Mouse (Mus musculus) heart, postnatal 14 days (tissue): ENCODE measurements around the gene Asic2. TPM values are rescaled to one million over a fixed set of nuclear protein-coding genes. Genes with fewer than 3 reads are reported as not detected.
"Not testable (repeated sequence)": the region's sequence is repeated elsewhere in the genome, so short reads cannot be mapped to it uniquely, and the experiment has no call there.

ENCODE experiments used
- DNase-seq, 2 experiments: peaks; one replicate each; pipeline ENCODE4 v3.0.0; 2021 to 2022
- intact Hi-C: fragments of 180-260 bp; cut with DNase I; formaldehyde crosslinking; loops from one replicate; pipeline ENCODE4 v1.15.1; 2025
- total RNA-seq, 2 experiments: library from RNA; stranded (reverse); gene quantifications; 2 replicates each; pipeline ENCODE4 v1.2.3; 2021

The Asic2 gene
- total RNA-seq, 2 experiments from 2014 or later: not detected

DNA sequence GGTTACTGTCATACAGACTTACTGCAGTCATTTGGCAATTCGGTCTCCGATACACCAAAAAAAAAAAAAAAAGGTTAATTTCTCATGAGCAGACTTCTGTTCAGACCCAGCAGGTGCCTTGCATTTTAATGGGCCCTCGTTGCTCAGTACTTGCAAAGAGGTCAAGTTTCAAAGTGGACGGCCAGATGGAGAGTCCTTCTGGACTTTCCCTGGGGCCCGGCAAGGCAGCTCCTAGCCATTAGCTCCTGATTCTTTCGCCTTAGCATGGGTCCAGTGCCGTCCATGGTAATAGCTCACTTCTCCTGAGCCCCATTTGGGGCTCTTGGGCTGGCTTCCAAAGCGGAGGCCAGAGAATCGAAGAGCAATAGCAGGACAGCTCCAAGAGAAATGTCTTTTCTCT, 575.4 kb downstream of the Asic2 start:
- intact Hi-C loops: no loop called here
- DNase-seq: no peak

DNA sequence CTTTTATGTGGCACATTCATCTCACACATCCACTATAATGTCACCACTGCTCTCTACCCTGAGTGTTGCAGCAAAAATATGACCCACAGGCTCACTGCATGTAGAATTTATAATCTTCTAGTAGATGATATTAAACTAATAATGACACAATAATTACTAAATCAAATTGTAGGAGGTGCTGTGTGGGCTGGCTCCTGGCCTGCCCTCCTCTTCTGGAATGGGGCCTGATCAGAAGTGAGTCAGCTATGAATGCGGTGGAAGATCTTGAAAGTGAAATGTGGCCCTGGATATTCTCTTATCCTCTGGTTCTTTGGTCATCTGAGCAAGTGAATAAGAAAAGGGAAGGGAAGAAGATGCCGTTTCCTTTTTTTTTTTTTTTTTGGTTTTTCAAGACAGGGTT, 582.1 kb downstream of the Asic2 start:
- DNase-seq: no peak
- intact Hi-C loops: no loop called here

DNA sequence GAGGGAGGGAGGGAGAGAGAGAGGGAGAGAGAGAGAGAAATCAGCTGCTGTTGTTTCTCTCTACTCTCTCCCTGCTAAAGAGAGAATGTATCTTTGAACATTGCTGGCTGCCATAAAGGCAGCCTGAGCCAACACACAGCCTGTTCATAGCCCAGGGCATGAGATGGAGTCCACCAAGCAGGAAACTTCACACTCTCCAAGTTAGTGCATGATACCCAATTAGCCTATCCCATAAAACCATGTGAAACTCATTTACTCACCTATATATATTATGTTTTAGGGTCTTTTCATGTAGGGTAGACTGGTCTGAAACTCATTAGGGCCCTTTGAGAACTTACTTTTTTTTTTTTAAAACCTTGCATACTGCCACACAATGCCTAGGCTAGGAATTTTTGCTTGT, 582.7 kb downstream of the Asic2 start:
- intact Hi-C loops: no loop called here
- DNase-seq: no peak

DNA sequence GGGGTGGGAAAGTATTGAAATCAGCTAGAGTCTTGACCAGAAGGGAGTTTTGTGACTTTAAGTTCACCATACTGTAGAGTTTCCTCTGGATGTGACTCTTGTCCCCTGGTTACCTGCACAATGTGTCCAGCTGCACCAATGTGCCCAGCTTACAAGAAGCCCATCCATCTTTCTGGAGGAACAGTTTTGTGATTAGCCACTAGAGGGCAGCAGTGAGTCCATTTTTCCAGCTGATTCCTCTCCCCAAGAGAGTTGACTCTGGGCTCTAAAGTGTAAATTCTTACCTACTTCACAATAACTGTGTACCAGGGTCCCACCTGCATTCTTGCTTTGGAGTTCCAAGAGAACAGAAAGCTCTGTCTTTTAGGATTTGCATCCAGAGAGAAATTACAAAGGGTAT, 593.4 kb downstream of the Asic2 start:
- intact Hi-C loops: loop anchor here (5.0 to 10.0 kb wide), 2 partner anchors 237 to 470 kb away; no protein-coding TSS in a partner anchor
- peak; percentile 47 to 66 for DNase-seq

DNA sequence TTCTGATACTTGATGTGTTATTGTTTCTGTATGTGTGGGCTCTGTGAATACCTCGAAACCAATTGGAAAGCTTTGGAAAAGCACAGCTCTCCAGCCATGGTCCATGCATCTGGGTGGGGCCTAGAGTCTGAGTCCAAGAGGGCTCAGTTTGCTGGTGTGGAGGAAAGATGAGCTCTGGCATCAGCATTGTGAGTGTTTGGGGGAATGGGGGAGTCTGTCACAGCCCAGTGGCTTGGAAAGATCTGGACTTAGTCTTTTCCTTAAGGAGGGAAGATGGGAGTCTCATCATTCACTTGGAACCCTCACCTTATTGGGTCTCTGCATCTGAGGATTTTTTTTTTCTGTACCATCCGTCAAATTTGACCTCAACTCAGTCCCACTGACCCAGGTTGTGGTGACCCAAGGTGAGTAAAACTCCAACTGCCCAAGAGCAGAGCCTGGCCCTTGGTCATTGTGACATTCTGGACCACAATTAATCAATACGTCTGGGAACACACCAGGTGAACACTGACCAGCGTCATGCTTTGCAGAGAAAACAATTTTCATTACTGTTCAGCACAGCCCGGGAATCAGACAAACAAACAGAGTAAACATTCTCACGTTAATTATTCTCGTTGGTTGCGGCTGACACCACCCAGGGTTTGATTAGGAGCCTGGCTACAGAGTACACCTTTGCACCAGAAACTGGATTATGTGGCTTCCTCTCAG, 594.1 kb downstream of the Asic2 start:
- intact Hi-C loops: loop anchor here (5.0 to 10.0 kb wide), 2 partner anchors 238 to 469 kb away; no protein-coding TSS in a partner anchor
- no peak for DNase-seq

DNA sequence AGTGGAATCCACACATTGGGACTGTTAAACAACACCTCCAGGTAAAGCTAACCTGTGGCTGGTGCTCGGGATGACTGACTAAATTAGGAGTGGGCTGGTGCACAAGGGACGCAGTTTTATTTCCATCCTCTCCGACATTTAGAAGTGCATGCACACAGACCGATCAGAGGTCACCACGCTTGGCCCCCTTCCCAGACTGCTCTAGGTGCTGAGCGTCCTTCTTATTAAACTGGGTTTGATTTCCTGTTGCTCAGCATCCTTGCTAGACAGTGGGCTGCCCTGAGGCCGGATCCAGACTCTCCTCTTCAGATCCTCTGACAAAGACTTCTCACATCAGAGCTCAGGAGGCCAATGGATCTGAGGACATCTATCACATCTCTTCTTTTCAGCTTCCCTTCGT, 596.7 kb downstream of the Asic2 start:
- peak; percentile 14 to 15 for DNase-seq
- intact Hi-C loops: loop anchor here (5.0 to 10.0 kb wide), 2 partner anchors 241 to 467 kb away; no protein-coding TSS in a partner anchor

DNA sequence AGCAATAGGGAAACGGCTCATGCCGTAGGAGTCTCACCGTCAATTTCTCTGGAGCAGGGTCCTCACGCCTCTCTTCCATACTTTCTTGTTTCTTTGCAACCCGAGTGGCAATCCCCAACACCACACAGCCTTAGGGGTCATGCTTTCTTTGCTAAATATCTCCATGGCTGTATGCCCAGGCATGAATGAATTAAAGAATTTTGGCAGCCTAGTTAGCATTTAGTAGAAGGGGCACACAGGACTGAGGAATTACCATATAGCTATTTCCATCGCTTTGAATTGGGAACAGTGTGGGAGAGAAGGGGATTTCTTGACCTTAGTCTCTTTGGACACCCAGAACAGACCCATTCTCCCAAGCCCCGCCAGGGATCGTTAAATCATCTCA, 597.8 kb downstream of the Asic2 start:
- intact Hi-C loops: loop anchor here (5.0 to 10.0 kb wide), 2 partner anchors 242 to 466 kb away; no protein-coding TSS in a partner anchor
- no peak for DNase-seq

DNA sequence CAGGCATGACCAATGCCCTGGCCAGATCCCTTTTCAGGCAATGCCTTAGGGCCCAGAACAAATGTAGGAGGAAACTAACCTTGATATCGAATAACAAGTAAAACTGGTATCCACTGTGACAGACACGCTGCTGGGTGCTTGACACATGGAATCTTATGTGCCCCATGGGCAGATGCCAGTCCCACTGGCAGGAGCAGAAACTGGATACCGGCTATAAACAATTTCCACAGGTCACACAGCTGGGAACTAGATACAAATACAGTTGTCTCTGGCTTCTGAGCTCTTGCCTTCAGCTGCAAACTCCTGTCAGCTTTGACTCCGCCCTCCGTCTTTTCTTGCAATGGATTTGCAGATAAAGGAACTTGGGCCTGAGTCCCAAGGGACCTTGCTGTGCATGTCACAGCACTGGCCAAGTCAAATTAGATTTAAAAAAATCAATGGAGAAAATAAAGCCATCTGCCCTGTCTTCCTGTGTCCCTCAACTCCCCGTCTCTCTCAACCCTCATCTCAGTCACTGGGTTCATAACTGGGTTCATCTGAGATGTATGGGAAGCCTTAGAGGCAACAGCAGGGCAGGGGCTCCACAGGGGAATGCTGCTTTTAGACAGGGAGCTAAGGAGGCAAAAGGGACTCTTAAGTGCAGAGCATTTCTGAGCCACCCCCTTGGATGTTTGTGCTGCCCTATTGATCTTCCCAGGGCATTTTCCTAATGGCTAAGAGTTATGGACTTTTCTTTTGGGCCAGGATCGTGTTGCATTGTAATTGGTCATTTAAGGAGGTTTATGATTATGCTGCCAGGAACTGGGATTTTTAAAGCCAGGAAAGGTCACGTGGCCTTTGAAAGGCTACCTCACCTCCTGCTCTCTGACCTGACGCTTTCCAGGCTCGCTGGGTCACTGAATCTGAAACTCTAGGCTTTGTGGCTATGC, 598.5 kb downstream of the Asic2 start:
- intact Hi-C loops: loop anchor here (5.0 to 10.0 kb wide), 2 partner anchors 243 to 465 kb away; no protein-coding TSS in a partner anchor
- peak in 1 of 2 experiments; percentile 12 for DNase-seq

DNA sequence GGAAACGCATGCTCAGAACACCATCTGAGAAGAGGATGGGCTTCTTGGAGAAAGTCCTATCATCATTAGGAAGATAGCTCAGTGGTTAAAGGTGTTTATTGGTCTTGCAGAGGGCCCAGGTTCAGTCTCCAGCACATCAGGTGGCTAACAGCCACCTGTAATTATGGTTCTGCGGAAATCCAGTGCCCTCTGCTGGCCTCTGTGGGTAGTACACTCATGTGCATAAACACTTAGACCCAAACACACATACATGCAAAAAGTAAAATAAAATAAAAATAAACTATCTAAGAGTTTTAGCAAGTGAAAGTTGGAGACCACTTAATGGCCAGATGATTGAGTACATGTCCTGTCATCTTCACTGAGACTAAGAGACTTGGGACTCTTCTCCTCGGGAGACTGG, 603.8 kb downstream of the Asic2 start:
- intact Hi-C loops: no loop called here
- DNase-seq: no peak

DNA sequence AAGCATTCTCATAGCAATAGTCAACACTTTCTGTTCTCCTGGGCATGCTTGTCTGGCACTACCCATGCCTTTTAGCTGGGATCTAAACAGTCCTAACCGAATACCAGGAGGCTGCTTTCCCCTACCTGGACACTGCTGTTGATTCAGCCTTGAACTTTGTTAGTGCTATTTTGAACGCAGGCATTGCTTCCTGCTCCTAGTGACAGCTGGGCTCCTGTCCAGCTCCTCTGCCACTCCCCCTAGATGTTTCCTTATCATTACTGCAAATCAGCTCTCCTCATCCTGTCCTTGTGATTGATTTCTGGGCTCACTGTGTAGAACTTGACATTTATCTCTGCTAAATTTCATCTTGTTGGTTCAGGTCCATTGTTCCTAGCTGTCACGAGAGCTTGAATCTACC, 605.8 kb downstream of the Asic2 start:
- intact Hi-C loops: no loop called here
- DNase-seq: no peak

DNA sequence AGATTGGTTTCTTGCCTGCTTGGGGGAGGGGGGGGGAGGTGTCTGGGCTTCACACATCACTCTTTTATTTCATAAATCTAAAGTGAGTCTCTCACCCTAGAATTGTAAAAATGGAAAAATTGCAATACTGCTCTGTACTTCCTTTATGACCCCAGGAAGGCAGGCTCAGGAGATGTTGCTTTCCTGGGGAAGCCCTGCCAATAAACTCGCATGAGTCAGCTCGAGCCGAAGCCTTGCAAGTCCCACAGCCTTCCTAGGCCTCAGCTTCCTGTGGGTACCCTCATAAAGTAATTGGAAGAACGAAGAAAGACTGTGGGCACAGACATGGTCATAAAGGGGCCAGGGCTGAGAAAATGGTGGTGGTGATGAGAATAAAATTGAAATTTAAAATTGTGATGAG, 607.2 kb downstream of the Asic2 start:
- intact Hi-C loops: no loop called here
- no peak for DNase-seq

DNA sequence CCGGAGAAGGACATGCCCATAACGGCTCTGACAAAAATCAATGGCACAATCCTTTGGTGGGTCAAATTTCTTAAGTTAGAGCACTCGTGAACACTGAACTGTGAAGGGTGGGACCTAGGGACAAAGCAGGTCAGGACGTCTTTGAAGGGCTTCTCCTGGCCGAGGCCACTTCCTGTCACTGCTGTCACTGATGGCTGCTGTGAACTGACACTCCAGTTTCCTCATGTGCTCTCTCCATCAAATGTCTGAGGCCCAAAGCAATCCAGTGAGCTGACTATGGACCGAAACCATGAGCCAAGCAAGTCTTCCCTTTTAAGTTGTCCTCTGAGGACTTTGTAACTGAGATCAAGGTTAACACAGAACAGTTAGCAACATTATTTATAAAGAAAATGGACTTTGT, 617.8 kb downstream of the Asic2 start:
- intact Hi-C loops, DNase-seq: not testable (repeated sequence)

DNA sequence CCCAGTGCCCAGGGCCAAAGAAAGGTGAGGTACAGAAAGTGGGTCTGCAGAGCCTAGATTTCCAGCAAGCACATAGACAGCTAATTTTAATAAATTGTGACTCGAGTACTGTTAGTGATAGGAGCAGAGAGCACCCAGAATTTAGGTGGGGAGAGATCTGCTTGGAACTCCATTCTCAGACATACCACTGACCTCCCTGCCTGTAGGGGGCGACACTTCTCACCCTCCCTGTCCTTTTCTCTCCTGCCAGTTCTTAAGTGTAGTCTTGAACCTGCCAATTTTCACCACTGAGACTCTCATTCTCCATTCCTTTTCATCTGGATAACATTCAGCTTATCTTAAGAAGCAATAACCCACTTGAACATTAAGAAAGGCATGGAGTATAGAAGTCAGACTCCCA, 636.3 kb downstream of the Asic2 start:
- intact Hi-C loops: no loop called here
- no peak for DNase-seq

DNA sequence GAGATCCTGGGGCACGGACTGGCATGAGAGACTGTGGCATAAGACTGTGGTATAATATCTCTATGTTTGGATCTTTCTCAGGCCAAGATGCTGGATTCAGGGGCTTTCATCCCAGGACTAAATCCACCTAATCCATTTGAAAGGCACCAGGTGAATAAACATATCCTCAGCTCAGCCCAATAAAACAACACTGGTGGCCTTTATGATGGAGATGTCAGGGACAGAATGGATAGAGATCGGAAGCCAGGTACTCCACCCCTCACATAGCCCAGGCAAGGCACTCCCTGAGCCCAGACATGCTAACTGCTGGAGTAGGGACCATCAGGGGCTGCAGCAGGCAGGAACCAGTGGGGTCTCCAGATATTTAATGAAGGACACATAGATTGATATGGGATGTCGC, 637.3 kb downstream of the Asic2 start:
- intact Hi-C loops: no loop called here
- DNase-seq: no peak

DNA sequence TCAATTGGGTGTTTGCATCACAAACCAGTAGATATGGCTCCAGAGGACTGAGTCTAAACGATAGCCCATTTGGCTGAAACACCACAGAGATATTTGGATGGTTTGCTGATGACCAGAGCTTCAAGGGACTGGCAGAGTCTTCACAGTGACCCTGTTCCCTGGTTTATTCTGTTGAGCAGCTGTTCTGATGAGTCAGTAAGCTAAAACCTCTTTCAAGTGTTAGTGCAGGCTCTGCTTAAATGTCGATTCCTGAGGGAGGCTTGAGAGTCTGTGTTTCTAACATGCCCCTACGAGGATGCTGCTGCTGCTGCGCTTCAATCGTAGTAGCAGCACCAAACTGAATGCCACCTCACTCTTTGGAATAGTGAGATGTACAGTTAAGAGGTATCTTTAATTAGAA, 640.2 kb downstream of the Asic2 start:
- intact Hi-C loops: no loop called here
- DNase-seq: no peak

DNA sequence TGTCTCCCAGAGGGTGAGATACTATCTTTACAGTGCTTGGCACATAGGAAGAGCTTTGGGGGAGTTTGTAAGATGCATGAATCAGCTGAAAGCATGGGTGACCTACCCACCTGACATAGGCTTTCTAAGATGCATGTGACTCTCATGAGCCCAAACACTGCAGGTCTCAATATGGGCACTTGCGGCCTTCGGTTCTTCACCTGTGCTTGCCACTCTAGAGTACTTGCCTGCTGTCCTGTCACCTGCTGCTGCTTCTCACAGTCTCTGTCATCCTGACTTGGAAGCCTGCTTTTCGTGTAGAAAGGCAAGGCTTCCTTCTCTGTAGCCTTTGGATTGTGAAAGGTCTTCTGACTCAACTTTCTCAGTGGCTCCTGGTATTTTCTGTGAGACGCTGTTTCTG, 645.1 kb downstream of the Asic2 start:
- DNase-seq: no peak
- intact Hi-C loops: no loop called here

DNA sequence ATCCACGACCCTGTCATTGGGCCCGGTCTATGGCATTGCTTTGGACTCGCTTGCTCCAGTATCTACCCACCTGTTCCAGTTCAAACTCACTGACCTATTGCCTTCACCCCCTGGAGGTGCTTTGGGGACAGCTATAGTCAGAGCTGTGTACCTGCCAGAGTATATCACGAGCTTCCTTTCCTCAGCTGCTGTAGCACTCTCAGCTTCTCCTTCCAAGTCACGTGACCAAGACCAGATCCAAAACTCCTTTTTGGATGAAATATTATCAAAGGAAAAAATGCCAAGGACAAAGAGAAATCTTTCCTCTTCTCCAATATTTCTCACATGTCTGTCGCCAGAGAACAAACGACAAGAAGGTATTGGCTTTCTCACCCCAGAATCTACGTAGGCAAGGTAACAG, 645.8 kb downstream of the Asic2 start:
- intact Hi-C loops: no loop called here

DNA sequence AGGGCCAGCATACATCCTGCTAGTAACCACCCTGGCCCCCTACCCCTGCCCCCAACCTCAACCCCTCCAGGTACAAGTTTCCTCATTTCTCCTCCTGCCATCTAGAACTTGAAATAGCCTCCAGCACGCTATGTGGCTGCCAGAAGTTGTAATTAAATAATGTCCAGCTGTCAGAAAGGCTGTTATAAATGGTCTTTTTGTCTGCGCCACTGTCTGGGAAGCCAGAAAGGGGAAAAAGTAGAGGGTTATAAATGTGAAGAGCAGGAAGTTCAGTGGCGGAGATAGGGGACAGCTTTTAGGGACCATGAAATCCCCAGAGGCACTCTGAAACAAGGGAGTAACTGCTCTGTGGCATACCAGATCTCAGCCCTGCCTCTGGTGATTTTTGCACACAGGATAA, 678.2 kb downstream of the Asic2 start:
- no peak for DNase-seq
- intact Hi-C loops: no loop called here

More for the DNA sequence above, 645.8 kb downstream of the Asic2 start:
- no peak for DNase-seq

DNA sequence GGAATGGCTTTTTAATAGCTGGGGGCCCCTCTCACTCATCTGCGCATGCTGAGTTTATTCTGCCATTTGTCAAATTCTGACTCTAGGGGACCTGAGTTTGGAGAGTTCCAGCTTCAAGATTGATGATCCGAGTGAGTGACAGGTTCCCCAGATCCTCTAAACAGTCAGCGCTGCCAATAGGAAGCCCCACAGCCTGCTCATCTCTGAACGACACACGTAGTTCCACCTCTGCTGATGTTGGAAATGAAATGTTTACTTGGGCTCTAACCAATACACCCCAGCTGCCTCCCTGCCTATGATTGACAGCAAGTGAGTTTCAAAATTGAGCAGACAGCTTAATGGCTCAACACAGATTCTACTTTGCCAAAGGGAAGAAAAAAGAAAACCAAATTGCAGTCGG, 685.1 kb downstream of the Asic2 start:
- intact Hi-C loops: no loop called here
- DNase-seq: no peak

DNA sequence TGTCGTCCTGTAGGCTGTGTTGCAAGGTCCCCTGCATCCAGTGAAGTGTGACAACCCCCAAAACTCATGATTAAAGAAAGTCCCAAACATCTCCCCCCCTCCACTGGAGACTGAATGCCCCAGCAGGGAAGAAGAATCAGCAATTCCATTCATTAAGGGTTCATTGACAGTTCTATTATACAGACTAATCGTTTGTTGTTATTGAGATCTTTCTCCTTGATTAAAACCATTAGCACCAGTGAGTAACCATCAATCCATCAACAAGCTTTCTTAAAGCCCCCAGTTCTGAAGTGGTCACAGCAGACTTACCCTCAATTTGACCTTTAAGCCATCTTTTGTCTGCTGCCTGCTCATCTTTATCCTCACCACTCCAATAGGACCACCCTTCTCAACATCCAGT, 688.2 kb downstream of the Asic2 start:
- intact Hi-C loops: no loop called here
- DNase-seq: no peak

DNA sequence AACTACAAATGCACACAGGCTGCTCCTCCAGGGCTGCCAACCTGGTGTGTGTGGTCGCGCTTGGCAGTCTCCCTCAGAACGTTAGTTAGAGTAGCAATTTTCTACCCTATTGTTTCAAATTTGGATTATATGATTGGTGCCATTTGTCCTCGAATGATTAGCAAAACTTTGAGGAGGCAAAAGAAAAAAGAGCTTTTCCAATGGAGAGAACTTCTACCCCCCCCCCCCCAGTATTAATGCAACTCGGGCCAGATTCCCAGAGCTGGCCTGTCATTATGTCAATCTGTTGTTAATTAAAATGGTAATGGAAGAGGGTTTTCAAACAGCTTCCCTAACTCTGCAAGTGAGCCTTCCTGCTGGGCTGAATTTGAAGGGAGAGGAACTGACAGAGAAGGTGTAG, 690.9 kb downstream of the Asic2 start:
- intact Hi-C loops: no loop called here
- DNase-seq: no peak
